Mouse (Mus musculus): Measurements from ENCODE around the gene Nol9. TPM values are rescaled to one million over a fixed set of nuclear protein-coding genes. Genes with fewer than 3 reads are reported as not detected.

The Nol9 gene
- total RNA-seq, 2 experiments from 2014 or later, result 10.2 to 11.9 TPM

GRCm38 (mm10) chr4:152092751-152093293, 53.7 kb downstream of the Nol9 start:
- DNase-seq, result peak in 1 of 2 experiments; percentile 32

- no peak for DNase-seq
These were observed 55.1 kb downstream of the Nol9 start for GRCm38 (mm10) chr4:152094233-152094632.

GRCm38 (mm10) chr4:152095937-152096910, 57.1 kb downstream of the Nol9 start:
- peak; percentile 87 to 91 for DNase-seq

- DNase-seq, result peak; percentile 53 to 67
These were observed 57.8 kb downstream of the Nol9 start for GRCm38 (mm10) chr4:152096927-152097326.

- DNase-seq, result peak in 1 of 2 experiments; percentile 47
These were observed 59.0 kb downstream of the Nol9 start for GRCm38 (mm10) chr4:152097911-152098799.

GRCm38 (mm10) chr4:152100541-152100940, 61.4 kb downstream of the Nol9 start:
- DNase-seq, result no peak

- DNase-seq, result peak in 1 of 2 experiments; percentile 26
These were observed 62.0 kb downstream of the Nol9 start for GRCm38 (mm10) chr4:152101081-152101653.

- DNase-seq, result no peak
These were observed 62.8 kb downstream of the Nol9 start for GRCm38 (mm10) chr4:152101921-152102320.

GRCm38 (mm10) chr4:152103025-152103424, 63.9 kb downstream of the Nol9 start:
- peak; percentile 65 to 85 for DNase-seq

- DNase-seq, result no peak
These were observed 67.6 kb downstream of the Nol9 start for GRCm38 (mm10) chr4:152106746-152107145.

GRCm38 (mm10) chr4:152107493-152107892, 68.4 kb downstream of the Nol9 start:
- no peak for DNase-seq

- DNase-seq, result no peak
These were observed 68.9 kb downstream of the Nol9 start for GRCm38 (mm10) chr4:152107971-152108509.

- DNase-seq, result no peak
These were observed 69.6 kb downstream of the Nol9 start for GRCm38 (mm10) chr4:152108673-152109072.

GRCm38 (mm10) chr4:152109509-152109908, 70.4 kb downstream of the Nol9 start:
- no peak for DNase-seq

GRCm38 (mm10) chr4:152110689-152111088, 71.6 kb downstream of the Nol9 start:
- DNase-seq, result no peak

Other genes with a start within 250 kb of the Nol9 start
- 100 to 1,000 TPM; 207 to 208 TPM for gene Camta1, start 177.4 kb upstream of the Nol9 start, total RNA-seq (2021)
- 100 to 1,000 TPM in 1 of 2 experiments, 10 to 100 TPM in 1; 81.4 to 103 TPM for gene Dnajc11, start 105.6 kb upstream of the Nol9 start, total RNA-seq (2021)
- 10 to 100 TPM; 10.5 to 14.9 TPM for gene Thap3, start 50.3 kb upstream of the Nol9 start, total RNA-seq (2021)
- gene Phf13, start 43.1 kb upstream of the Nol9 start, total RNA-seq (2021), result 1 to 10 TPM; 5.4 to 5.9 TPM
- gene Klhl21, start 30.5 kb upstream of the Nol9 start, total RNA-seq (2021), result 10 to 100 TPM; 82.1 to 83.9 TPM
- 1 to 10 TPM; 3.4 to 3.6 TPM for gene Zbtb48, start 11.7 kb upstream of the Nol9 start, total RNA-seq (2021)
- gene Tas1r1, start 753 bp upstream of the Nol9 start, total RNA-seq (2021), result under 1 TPM; 0.10 to 0.13 TPM
- 10 to 100 TPM; 10.9 to 15.9 TPM for gene Plekhg5, start 33.2 kb downstream of the Nol9 start, total RNA-seq (2021)
- gene Tnfrsf25, start 76.6 kb downstream of the Nol9 start, total RNA-seq (2021), result 1 to 10 TPM; 1.4 to 1.6 TPM
- 1 to 10 TPM; 2.5 to 2.7 TPM for gene Espn, start 113.0 kb downstream of the Nol9 start, total RNA-seq (2021)
- gene Hes2, start 119.5 kb downstream of the Nol9 start, total RNA-seq (2021), result not detected
- 10 to 100 TPM; 61.9 to 66.2 TPM for gene Acot7, start 138.8 kb downstream of the Nol9 start, total RNA-seq (2021)
- gene Gpr153, start 234.9 kb downstream of the Nol9 start, total RNA-seq (2021), result 10 to 100 TPM in 1 of 2 experiments, 1 to 10 TPM in 1; 8.0 to 10.2 TPM